In genomic region chr17:48647431-48647830, GRCm38 (mm10) we compare ENCODE assay signal across 9 mouse cellular contexts.
DNase-seq lines count a peak whose midpoint lies in the region; ATAC-seq and TF ChIP-seq lines count a peak whose summit lies in the region.
"Had no signal": no experiment of that assay in that cellular context is flagged by ENCODE, and none has a peak within 500 bp of the region (broad histone marks: within the 10 kb centered on the region; RNA-seq: fewer than 3 reads in every experiment).

No protein-coding gene starts in this region.

- no peaks in the 10 kb centered on the region for H3K27me3 ChIP-seq in lung, embryonic 16.5 days (ENCODE audit: control insufficient read depth, insufficient read depth, low read depth, low read length)
- H3K27me3 ChIP-seq in forebrain, embryonic 12.5 days = no peaks in the 10 kb centered on the region
- no peaks in the 10 kb centered on the region for H3K27me3 ChIP-seq in liver, embryonic 15.5 days

- no peak overlapping the region; the same call in 1 of the 2 replicates for H3K4me3 ChIP-seq in lung, embryonic 16.5 days (ENCODE audit: low read length)
- no peak overlapping the region for H3K4me3 ChIP-seq in lung, adult 2 months (replicated peaks; ENCODE audit: extremely low read depth, low read depth, low read length)
- no peak overlapping the region for H3K4me3 ChIP-seq in forebrain, embryonic 12.5 days (replicated peaks)
- no peak overlapping the region for H3K4me3 ChIP-seq in liver, embryonic 15.5 days (replicated peaks)

- no peaks in the 10 kb centered on the region for H3K9me3 ChIP-seq in lung, embryonic 16.5 days (ENCODE audit: control insufficient read depth, low read length)
- no peaks in the 10 kb centered on the region for H3K9me3 ChIP-seq in forebrain, embryonic 12.5 days
- H3K9me3 ChIP-seq in liver, embryonic 15.5 days (replicated peaks) = no peaks in the 10 kb centered on the region

- WGBS in lung, embryonic 16.5 days = 32% methylated on average over 14 of the region's 14 CpGs
- 37% methylated on average over 14 of the region's 14 CpGs for WGBS in lung, adult 2 months
- 52% methylated on average over 14 of the region's 14 CpGs for WGBS in forebrain, embryonic 12.5 days
- 33% methylated on average over 14 of the region's 14 CpGs for WGBS in liver, embryonic 15.5 days (ENCODE audit: insufficient replicate concordance)

- no peak for TF ChIP-seq CTCF in lung, adult 2 months (IDR thresholded peaks at IDR 0.05; ENCODE audit: insufficient read depth, low read length)

- no peaks in the 10 kb centered on the region for H3K36me3 ChIP-seq in lung, embryonic 16.5 days (ENCODE audit: control insufficient read depth, insufficient read depth, low read length)
- no peaks in the 10 kb centered on the region for H3K36me3 ChIP-seq in forebrain, embryonic 12.5 days (replicated peaks)
- H3K36me3 ChIP-seq in liver, embryonic 15.5 days (replicated peaks) = no peaks in the 10 kb centered on the region

- no peak overlapping the region for H3K9ac ChIP-seq in lung, embryonic 16.5 days (ENCODE audit: low read length)
- H3K9ac ChIP-seq in forebrain, embryonic 12.5 days = no peak overlapping the region
- no peak overlapping the region for H3K9ac ChIP-seq in liver, embryonic 15.5 days

- H3K4me1 ChIP-seq in lung, embryonic 16.5 days (replicated peaks; ENCODE audit: control insufficient read depth, insufficient read depth, low read length) = no peaks in the 10 kb centered on the region; the same call in 1 of the 2 replicates
- no peaks in the 10 kb centered on the region; the same call in 1 of the 2 replicates for H3K4me1 ChIP-seq in lung, adult 2 months (ENCODE audit: control insufficient read depth, insufficient read depth, low read length)
- H3K4me1 ChIP-seq in forebrain, embryonic 12.5 days = peaks cover 3% of the 10 kb centered on the region; the same call in 1 of the 2 replicates
- H3K4me1 ChIP-seq in liver, embryonic 15.5 days (replicated peaks) = no peaks in the 10 kb centered on the region

- peak overlapping the region; percentile 16 for H3K4me2 ChIP-seq in lung, embryonic 16.5 days (ENCODE audit: low read depth, low read length)
- H3K4me2 ChIP-seq in forebrain, embryonic 12.5 days = peak overlapping the region; percentile 8; the same call in 1 of the 2 replicates
- H3K4me2 ChIP-seq in liver, embryonic 15.5 days = peak overlapping the region; percentile 13

- TF ChIP-seq POLR2A in lung, adult 2 months (IDR thresholded peaks at IDR 0.05; ENCODE audit: borderline replicate concordance, extremely low read depth, low read depth, low read length) = no peak

- no peak overlapping the region for H3K27ac ChIP-seq in lung, embryonic 16.5 days (ENCODE audit: low read length)
- H3K27ac ChIP-seq in forebrain, embryonic 12.5 days = no peak overlapping the region
- H3K27ac ChIP-seq in liver, embryonic 15.5 days (replicated peaks) = no peak overlapping the region

- intact Hi-C loops in heart, postnatal 10 days (cut with DNase I) = no loop called here

- no peak; the same call in 1 of the 2 replicates for ATAC-seq in lung, embryonic 16.5 days (ENCODE audit: low read depth)
- no peak for ATAC-seq in forebrain, embryonic 12.5 days (ENCODE audit: low FRiP score)
- ATAC-seq in liver, embryonic 15.5 days (ENCODE audit: insufficient read depth) = no peak
- no peak for ATAC-seq in frontal cortex, adult (ENCODE audit: low TSS enrichment)

- no peak for DNase-seq in lung, adult 2 months
- DNase-seq in thymus, postnatal 10 days (ENCODE audit: low spot score in 2 of 2) = peak; percentile 17 to 18
- DNase-seq in cerebellum, postnatal 14 days = no peak
- no peak for DNase-seq in heart, postnatal 10 days
- DNase-seq: kidney, adult 2 months had no signal

Comparison
In these comparisons a context has a peak if more than half of its experiments do, and no peak if none do; other contexts are left out.
1. DNase-seq: peak in thymus, postnatal 10 days (2 of 2); none in lung, adult 2 months (single experiment), cerebellum, postnatal 14 days (0 of 2) and heart, postnatal 10 days (0 of 2).
2. Peak in every context shown above with its lines, with median percentiles within 50 percentile points of each other: H3K4me2 ChIP-seq.